Comparison of ENCODE assay signal across 8 mouse cellular contexts in the genomic region with DNA sequence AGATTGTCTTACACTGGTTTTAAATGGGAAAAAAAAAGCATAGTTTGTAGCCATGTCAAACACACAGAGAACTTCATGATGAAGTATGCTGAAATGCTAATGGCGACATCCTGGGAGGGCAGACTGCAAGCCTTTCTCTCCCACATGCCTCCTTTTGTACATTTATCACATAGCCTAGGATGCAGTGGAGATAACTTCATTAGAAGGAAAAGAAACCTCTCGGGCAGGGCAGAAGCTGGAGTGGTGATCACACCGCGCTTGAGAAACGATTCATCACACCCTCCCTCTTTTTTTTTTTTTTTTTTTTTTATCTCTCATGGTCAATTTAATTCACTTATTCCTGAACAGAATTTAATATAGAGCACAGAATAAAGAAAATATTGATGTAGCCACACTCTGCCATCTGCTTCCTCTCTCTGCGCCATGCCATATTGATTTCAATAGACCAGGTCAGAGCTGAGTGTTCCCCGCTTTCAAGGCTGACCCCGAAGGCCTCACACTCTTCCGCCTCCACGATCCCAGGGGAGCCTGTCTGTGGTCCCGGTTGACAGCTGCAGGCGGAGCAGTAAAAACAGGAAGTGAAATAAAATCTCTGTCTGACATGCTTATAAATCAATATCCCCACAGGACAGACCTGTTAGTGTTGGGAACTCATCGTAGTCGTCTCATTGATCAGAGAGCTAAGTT. TPM values are rescaled to one million over a fixed set of nuclear protein-coding genes. Genes with fewer than 3 reads are reported as not detected.
DNase-seq lines count a peak whose midpoint lies in the region; ATAC-seq lines count a peak whose summit lies in the region.

No protein-coding gene starts in this region.

- H3K9ac ChIP-seq in hindbrain, embryonic 14.5 days, result no peak overlapping the region
- no peak overlapping the region for H3K9ac ChIP-seq in forebrain, embryonic 12.5 days

- WGBS in hindbrain, embryonic 14.5 days, result 31% methylated on average over 14 of the region's 14 CpGs
- 66% methylated on average over 14 of the region's 14 CpGs for WGBS in forebrain, embryonic 12.5 days

- H3K4me2 ChIP-seq in hindbrain, embryonic 14.5 days (replicated peaks), result 0 out of 2 replicates have a peak overlapping the region, but pooled peaks have one; percentile 5
- H3K4me2 ChIP-seq in forebrain, embryonic 12.5 days, result no peak overlapping the region

- no peaks in the 10 kb centered on the region for H3K4me1 ChIP-seq in hindbrain, embryonic 14.5 days (replicated peaks; ENCODE audit: control insufficient read depth, insufficient read depth, low read length)
- no peaks in the 10 kb centered on the region for H3K4me1 ChIP-seq in forebrain, embryonic 12.5 days

- ATAC-seq in hindbrain, embryonic 14.5 days (ENCODE audit: low FRiP score), result 0 out of 2 replicates have a peak, but pooled peaks have one; percentile 48
- ATAC-seq in megakaryocyte, adult 5-6 weeks (ENCODE audit: poor library complexity, severe bottlenecking), result peak; percentile 47; the same call in 1 of the 2 replicates
- ATAC-seq in forebrain, embryonic 12.5 days (ENCODE audit: low FRiP score), result no peak

- no peak overlapping the region for H3K4me3 ChIP-seq in hindbrain, embryonic 14.5 days (replicated peaks; ENCODE audit: low read length)
- H3K4me3 ChIP-seq in forebrain, embryonic 12.5 days (replicated peaks), result no peak overlapping the region

- H3K36me3 ChIP-seq in hindbrain, embryonic 14.5 days (replicated peaks; ENCODE audit: control insufficient read depth, insufficient read depth), result no peaks in the 10 kb centered on the region
- H3K36me3 ChIP-seq in splenic B cell, adult 2 months (ENCODE audit: control insufficient read depth, insufficient read depth, low read length, poor library complexity, severe bottlenecking), result no peaks in the 10 kb centered on the region
- no peaks in the 10 kb centered on the region for H3K36me3 ChIP-seq in forebrain, embryonic 12.5 days (replicated peaks)

- no peaks in the 10 kb centered on the region for H3K9me3 ChIP-seq in hindbrain, embryonic 14.5 days (ENCODE audit: control insufficient read depth, low read length)
- no peaks in the 10 kb centered on the region for H3K9me3 ChIP-seq in forebrain, embryonic 12.5 days

- no peaks in the 10 kb centered on the region for H3K27me3 ChIP-seq in hindbrain, embryonic 14.5 days (ENCODE audit: control insufficient read depth, insufficient read depth, low read length)
- H3K27me3 ChIP-seq in splenic B cell, adult 2 months (ENCODE audit: control insufficient read depth, insufficient read depth, low read length, poor library complexity, severe bottlenecking), result no peaks in the 10 kb centered on the region; the same call in 1 of the 2 replicates
- H3K27me3 ChIP-seq in forebrain, embryonic 12.5 days, result 0 out of 2 replicates have a peak, but pooled peaks cover 3% of the 10 kb centered on the region

- intact Hi-C loops in left cerebral cortex, postnatal 36 days (cut with DNase I), result no loop called here

- DNase-seq in A20 (ENCODE audit: low read depth, low spot score), result peak; percentile 84
- peak; percentile 52 for DNase-seq in adrenal gland, postnatal 14 days
- no peak for DNase-seq in hindbrain, embryonic 14.5 days (ENCODE audit: low spot score)
- DNase-seq in splenic B cell, adult 2 months (ENCODE audit: low read depth, low spot score), result peak; percentile 90
- no peak for DNase-seq in left cerebral cortex, adult 8-10 months (ENCODE audit: low spot score in 2 of 2)
- no peak for DNase-seq in left cerebral cortex, postnatal 36 days (ENCODE audit: low spot score in 2 of 2)

- no peak overlapping the region for H3K27ac ChIP-seq in hindbrain, embryonic 14.5 days
- no peak overlapping the region for H3K27ac ChIP-seq in forebrain, embryonic 12.5 days

RNA-seq across cellular contexts. Expression of a gene that starts 32.0 kb away (rescaled TPM):
- 33.2 and 35.1 TPM in 2 replicates for total RNA-seq in adrenal gland, postnatal 14 days (2021)
- polyA plus RNA-seq in hindbrain, embryonic 14.5 days (2014; fragmentation: Nextera tagmentation; extraction: Ambion mirVana), result 37.1 and 37.4 TPM in 2 replicates
- total RNA-seq in megakaryocyte, adult 5-6 weeks (2015), result 58.1 and 60.0 TPM in 2 replicates
- total RNA-seq in megakaryocyte, adult 5-6 weeks (2017), result 78.3 and 91.7 TPM in 2 replicates
- total RNA-seq in left cerebral cortex, adult 8-10 months (2022), result 10 to 100 TPM; 44.8 to 58.8 (median 49.7) TPM
- 33.0 and 35.4 TPM in 2 replicates for polyA plus RNA-seq in forebrain, embryonic 12.5 days (2016; fragmentation: Nextera tagmentation; extraction: Ambion mirVana)
- total RNA-seq in left cerebral cortex, postnatal 36 days (2021), result 10 to 100 TPM; 38.7 to 46.1 TPM

Comparison
In these comparisons a context has a peak if more than half of its experiments do, and no peak if none do; other contexts are left out.
1. DNase-seq: peak in A20 (single experiment), adrenal gland, postnatal 14 days (single experiment) and splenic B cell, adult 2 months (single experiment); none in hindbrain, embryonic 14.5 days (single experiment), left cerebral cortex, adult 8-10 months (0 of 2) and left cerebral cortex, postnatal 36 days (0 of 2).